Mouse (Mus musculus) kidney, adult 2 months (tissue): ENCODE measurements around the gene Tent4b.
A peak's percentile ranks its signal among the peaks of the same experiment; 100 is the strongest.

Experiments
- CTCF ChIP-seq: fragments of 200-500 bp; conservative IDR thresholded peaks from 2 replicates; pipeline ENCODE4 v1.5.1; 2011; ENCODE audit warnings: low read depth, mild to moderate bottlenecking, control low read depth, low read length, moderate library complexity, mixed read lengths; ENCODE audit not compliant: insufficient read depth, insufficient read length
- POLR2A ChIP-seq: fragments of 200-500 bp; IDR thresholded peaks from one replicate; pipeline ENCODE4 v1.6.1; 2011; ENCODE audit warnings: low read depth, low read length, control low read depth

DNA sequence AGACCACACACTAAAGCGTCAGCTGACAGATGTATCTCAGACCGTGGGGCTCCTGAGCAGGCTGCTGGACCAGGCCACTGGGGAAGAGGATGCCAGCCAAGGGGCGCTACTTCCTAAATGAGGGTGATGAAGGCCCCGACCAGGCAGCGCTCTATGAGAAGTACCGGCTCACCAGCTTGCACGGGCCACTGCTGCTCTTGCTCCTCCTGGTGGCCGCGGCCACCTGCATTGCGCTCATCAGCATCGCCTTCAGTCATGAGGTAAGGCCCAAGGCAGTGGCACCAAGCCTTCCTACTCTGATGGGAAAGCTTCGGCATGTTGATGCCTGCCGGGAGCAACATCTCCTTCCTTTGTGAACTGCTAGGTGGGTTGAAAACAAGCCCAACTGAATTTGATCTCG, 107.5 kb downstream of the Tent4b start:
- TF ChIP-seq POLR2A (no peak), CTCF (peak; percentile 37; the same call in 1 of the 2 replicates)
